Mouse (Mus musculus) brain, embryonic 14.5 days (tissue): ENCODE measurements around the gene Tnpo2.

Experiments used
- CTCF ChIP-seq: fragments of 200-500 bp; IDR thresholded peaks from 2 replicates; pipeline ENCODE4 v1.5.1; 2012; ENCODE audit warnings: inconsistent platforms, mild to moderate bottlenecking, moderate library complexity, borderline replicate concordance; ENCODE audit not compliant: insufficient read depth, insufficient read length; ENCODE audit errors: extremely low read depth
- POLR2A ChIP-seq: fragments of 200-500 bp; IDR thresholded peaks from 2 replicates; pipeline ENCODE4 v1.6.1; 2012; ENCODE audit warnings: mild to moderate bottlenecking, inconsistent platforms, borderline replicate concordance; ENCODE audit not compliant: poor library complexity, insufficient read depth, insufficient read length, severe bottlenecking; ENCODE audit errors: extremely low read depth

- TF ChIP-seq POLR2A = no peak
- TF ChIP-seq CTCF = no peak
Observed at GRCm38 (mm10) chr8:85095566-85095965, 58.9 kb downstream of the Tnpo2 start.
